Mouse (Mus musculus): ENCODE data around the gene Glrx2.
"Not testable (repeated sequence)": the region's sequence is repeated elsewhere in the genome, so short reads cannot be mapped to it uniquely, and the experiment has no call there.

Gene Glrx2

DNA sequence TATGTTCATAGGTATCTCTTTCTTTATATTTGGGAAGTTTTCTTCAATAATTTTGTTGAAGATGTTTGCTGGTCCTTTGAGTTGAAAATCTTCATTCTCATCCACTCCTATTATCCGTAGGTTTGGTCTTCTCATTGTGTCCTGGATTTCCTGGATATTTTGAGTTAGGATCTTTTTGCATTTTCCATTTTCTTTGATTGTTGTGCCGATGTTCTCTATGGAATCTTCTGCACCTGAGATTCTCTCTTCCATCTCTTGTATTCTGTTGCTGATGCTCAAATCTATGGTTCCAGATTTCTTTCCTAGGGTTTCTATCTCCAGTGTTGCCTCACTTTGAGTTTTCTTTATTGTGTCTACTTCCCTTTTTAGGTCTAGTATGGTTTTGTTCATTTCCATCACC lies at the start of gene Glrx2:
Gene Glrx2 (plus strand): TSS at position 301 of the 400 bp plus-strand sequence.
- not testable (repeated sequence) for DNase-seq (ENCODE audit: low spot score)

DNA sequence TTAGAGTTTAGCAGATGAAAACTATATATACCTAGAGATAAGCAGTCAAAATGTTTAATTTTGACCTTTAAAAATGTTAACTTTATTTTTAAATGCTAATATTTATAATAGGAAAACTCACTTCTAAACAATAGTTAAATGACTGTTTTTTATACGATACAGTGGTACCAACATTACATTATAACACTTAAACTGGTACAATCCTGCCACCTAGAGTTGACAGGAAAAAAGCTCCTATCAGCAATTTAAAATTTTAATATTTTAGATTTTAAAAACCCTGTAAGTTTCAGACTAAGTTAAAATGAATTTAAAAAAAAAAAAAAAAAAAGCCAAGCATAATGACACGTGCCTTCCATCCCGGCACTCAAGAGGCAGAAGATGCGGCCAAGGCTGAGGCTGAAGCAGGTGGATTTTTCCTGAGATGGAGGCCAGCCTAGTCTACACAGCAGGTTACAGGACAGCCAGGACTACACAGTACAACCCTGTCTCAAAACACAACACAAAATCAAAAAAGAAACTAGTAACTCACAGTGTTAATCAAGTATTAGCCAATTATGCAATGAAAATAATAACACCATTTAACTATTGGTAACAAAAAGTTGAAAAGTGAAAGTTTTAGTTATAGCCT lies 40.3 kb upstream of the Glrx2 start:
- DNase-seq (ENCODE audit: low spot score) = no peak

DNA sequence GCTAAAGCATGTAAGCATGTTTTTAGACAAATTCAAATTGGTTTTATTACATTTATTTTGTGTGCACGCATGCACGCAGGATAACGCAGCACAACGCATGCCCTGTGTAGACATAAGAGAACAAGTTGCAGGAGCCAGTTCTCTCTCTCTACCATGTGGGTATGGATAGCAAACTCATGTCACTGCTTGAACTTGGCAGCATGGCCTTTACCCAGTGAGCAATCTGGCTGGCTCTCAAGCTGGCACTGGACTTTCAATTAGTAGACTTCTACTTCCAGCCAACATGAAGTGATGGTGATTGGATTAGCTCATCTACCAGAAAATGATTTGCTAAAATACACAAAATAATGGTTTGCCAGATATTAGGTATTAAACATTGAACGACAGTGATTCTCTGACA lies 35.0 kb upstream of the Glrx2 start:
- DNase-seq (ENCODE audit: low spot score) = no peak

DNA sequence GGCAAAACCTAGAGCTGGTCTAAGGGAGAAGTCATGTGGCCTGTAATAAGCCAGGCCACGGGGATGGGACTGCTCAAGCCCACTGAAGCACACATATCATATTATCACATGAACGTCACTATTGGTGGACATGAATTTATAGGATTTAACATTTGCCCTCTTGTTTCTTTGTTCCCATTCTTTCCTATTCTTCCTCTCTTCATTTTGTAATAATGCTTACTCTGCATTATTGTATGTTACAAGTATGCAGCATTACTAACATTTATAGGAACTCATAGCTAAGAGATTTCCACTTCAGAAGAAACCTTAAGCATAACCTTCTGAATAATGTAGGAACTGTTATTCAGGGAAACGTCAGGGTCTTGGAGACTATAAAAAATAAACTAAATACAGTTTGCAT lies 31.3 kb upstream of the Glrx2 start:
- no peak for DNase-seq (ENCODE audit: low spot score)

DNA sequence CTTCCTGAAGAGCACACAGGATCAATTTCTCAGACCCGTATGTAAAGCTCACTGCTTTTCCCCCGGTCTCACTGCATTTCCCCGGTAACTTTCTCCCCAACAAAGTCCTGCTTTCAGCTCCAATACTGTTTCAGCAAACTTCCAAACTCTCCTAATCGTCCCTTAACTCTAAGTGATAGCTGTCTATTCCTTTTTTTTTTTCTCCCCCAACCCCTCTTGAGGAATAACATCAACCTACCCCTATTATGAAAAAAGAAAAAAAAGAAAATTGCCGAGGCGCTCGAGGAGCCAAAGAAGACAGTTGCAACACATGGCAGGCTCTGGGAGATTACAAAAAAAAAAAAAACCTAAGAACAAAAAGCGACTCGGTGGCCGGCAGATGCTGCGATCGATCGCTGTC lies 14.4 kb upstream of the Glrx2 start:
- no peak for DNase-seq (ENCODE audit: low spot score)

DNA sequence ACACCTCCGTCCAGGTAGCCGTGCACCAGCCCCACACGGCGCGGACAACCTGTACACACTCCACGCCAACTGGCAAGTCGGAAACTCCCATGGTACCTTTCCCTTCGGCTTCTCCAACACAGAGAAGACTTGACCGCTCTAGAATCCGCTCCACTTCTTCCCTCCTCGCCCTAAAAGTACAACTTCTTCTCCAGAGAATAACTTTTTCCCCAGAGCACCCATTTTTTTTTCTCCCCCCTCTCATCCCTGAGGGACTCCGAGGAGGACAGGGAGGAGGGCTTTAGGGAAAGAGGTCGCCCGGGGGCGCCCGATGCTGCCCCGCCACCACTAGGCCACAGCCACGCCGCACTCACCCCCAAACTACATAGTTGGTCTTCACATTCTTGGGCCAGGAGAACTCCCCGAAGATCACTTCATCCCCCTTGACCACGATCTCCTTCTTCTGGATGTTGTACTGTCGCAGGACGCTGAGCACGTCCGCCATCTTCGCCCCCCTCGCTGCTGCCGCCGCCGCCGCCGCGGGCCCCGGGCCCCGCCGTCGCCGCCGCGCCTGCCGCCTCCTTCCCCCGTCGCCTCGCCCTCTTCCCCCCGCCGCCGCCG lies 13.9 kb upstream of the Glrx2 start:
- DNase-seq (ENCODE audit: low spot score) = peak; percentile 51

DNA sequence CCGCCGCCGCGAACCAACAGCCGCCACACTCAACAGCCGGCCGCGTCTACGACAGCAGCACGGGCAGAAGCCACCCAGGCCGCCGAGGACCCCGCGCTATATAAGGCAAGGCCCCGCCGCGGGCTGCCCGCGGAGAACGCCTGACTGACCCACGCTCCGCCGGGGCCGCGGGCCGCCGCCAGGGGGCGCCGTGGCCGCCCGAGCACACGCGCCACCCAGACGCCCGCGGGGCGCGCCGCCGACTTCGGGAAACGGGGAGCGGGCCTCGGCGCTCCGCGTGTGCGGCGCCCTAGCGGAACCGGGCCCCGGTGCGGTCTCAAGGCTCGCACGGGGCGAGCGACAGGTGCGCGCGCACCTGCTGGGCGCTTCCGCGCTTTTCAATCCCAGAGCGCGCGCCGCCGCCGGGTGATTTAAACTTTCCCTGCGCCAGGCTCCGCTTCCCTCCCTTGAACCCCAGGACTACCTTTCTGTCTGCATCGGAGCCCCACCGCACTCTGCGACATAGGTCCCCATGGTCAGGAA lies 13.3 kb upstream of the Glrx2 start, which contains the start of gene Cdc73:
Gene Cdc73 (minus strand): TSS at position 153 of the 522 bp plus-strand sequence.
- DNase-seq (ENCODE audit: low spot score) = peak; percentile 93

DNA sequence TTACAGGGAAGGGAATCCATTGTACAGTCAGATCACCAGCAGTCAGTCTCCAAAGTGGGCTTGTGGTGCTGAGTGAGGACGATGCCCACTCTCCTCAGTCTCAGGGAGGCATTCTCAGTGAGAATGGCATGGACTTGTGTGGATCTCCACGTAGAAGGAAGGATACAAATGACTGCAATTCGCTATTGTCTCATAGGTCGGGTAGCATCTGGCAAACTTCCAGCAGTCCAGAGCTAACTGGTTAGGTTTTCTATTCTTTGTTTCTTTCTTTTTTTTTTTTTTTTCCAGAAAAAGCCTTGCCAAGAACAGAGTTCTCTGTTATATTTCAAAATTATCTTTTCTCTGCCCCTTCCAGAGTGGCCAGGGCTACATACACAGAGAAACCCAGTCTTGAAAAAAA lies 9.1 kb upstream of the Glrx2 start:
- peak; percentile 67 for DNase-seq (ENCODE audit: low spot score)

DNA sequence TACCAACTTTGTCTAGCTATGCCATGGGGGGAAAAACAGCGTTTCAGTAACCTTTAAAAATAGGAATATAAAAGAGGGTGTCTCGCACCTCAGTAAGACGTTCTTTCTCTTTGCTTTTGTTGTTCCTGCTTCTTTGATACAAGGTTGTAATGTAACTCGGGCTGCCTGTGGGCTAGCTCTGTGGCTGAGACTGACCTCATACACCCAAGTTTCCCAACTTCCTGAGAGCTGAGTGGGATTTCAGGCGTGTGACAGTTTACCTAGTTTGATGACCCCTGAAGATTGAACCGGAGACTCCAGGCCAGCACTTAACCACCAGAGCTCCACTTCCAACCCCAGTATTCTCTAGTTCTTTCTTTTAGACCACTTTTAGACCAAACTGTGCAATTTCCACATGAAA lies 7.8 kb upstream of the Glrx2 start:
- no peak for DNase-seq (ENCODE audit: low spot score)

DNA sequence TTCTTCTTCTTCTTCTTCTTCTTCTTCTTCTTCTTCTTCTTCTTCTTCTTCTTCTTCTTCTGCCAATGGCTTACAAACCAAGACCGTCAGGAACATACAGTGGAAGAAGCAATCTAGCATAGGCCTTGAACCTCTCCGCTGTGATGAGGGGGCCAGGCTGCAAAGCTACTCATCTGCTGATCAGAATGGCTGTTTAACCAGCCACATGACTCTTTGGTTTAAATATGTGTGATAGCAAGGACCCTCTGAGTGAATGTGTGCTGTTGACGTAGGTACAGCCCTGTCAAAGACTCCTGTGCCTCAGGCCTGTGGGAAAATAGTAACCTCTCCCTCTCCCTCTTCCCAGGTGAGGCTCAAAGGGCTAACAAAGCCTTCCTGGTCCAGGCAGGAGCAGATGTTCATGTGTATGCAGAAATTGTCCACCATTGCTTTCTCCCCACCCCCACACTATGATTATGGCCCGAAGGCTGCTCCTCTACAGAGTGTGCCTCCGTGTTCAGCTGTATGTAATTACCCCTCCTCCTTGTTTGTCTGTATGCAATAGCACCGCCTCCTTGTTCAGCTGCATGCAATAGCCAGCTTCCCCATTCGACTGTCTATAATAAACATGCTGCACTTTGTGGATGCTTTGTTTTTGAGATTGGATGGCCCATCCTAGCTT lies 6.0 kb upstream of the Glrx2 start:
- no peak for DNase-seq (ENCODE audit: low spot score)

DNA sequence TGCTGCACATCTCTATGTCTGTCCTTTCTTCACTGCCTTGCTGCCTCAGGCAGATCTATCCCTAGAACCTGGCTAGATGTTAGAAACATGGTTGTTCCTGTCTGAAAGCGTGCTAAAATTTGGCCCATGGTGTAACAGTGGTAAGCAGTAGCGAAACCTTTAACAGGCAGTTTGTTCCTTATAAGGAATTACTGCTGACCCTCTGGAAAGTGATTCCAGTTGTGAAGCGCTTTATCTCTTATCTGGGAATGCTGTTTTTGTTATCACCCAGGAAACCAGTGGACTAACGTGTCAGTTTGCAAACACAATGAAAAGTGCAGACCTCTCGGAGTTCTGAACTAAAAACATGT lies 5.5 kb upstream of the Glrx2 start:
- no peak for DNase-seq (ENCODE audit: low spot score)

DNA sequence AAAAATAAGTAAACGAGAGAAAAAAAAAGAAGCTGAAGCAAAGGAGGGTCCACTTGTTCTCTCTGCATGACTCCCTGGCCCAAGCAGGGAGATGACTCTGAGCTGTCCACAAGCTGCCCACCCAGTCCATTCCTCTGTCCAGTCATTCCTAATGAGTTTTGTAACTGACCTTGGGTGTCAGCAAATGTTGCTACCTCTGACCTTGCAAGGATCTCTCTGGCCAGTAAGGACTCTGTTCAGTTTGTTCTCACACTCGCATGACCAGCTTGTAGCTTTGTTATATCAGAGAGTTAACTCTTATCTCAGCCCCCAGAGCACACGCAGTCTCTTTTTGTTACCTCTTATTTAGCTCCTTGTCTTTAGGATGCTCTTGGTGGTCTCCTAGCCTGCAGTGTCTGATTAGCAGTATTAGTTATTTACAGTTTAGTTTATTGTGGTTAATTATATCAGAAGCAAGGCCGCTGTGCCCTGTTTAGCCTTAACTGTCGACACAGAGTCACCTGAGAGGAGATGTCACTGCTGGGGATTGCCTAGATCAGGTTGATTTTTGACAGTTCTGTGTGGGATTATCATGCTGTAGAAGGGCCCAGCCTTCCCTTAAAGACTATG lies 8.4 kb downstream of the Glrx2 start:
- no peak for DNase-seq (ENCODE audit: low spot score)

DNA sequence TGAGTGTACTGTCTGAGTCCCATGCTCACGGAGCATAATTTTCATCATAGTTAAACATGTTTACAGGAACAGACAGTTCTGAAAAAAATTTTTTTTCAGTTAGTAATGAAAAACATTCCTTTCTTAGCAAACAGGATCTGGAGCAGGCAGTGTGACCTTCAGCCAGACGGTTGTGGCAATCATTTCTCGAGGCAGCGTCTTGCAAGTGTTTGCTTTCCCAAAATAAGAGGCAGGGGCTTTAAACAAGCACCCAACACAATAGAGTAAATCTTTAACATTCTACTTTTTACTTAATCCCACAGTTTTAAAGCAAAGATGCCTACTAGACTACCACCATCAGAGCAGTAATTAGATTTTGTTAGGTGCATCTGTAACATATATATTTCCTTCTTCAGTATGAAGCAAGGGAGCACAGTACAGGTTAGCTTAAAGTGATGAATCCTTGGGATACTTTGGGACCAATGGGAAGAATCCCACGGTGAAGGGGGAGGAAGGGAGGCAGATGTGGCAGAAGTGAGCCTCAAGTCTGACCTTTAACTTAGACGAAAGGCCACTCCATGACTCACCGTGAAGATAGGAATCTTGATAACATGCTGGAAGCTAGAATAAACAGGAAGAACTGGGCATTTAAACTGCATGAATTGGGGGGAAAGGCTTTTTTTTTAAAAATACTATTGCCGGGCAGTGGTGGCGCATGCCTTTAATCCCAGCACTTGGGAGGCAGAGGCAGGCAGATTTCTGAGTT lies 11.7 kb downstream of the Glrx2 start:
- DNase-seq (ENCODE audit: low spot score) = no peak

DNA sequence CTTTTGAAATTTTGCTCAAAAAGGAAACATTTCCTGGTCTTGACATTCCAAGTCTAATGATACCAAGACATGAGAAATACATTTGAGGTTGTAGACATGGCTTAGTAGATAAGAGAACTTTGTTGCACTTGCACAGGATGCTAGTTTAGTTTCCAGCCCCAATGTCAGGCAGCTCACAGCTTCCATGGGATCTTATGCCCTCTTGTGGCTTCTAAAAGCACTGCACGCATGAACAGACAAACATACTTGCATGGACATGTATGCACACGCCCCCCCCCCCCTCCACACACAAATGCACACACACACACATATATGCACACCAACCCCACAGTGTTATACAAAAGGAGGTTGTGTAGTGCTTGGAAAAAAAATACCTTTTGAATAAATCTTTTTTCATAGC lies 14.8 kb downstream of the Glrx2 start:
- DNase-seq (ENCODE audit: low spot score) = no peak

DNA sequence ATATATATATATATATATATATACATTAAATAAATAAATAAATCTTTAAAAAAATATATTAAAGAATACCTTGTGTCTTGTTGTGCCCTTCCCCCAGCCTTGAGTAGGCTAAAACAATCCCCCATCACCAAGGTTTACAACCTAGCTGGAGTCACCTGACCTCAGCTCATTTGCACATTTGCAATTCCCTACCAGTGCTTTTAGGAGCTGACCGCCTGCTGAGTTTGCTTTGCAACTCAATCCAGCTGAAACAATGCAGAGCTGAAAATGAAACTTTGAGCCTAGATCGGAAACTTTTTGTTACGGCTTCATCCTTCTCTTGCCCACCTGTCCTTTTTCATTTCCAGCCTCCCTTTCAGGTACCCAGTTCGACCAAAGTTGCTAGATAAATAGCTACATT lies 15.6 kb downstream of the Glrx2 start:
- DNase-seq (ENCODE audit: low spot score) = no peak

DNA sequence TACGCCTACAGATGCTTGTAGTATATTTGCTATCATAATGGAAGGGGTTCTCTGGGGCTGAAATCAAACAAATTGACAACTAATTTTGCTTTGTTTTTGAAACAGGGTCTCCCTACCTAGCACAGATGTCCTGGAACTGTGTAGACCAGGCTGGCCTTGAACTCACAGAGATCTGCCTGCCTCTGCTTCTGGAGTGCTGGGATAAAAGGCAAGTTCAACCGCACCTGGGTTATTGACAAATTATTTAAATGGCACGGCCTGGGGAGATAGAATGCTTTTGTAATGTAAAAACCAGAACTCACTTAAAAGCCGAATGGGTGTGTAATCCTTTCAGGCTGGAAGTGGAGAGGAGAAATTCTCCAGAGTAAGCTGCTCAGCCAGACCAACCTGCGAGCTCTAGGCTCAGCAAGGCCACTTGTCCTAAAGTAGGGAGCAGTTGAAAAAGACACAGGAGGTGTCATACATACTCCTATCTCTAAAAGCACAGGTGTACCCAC lies 17.8 kb downstream of the Glrx2 start:
- no peak for DNase-seq (ENCODE audit: low spot score)

DNA sequence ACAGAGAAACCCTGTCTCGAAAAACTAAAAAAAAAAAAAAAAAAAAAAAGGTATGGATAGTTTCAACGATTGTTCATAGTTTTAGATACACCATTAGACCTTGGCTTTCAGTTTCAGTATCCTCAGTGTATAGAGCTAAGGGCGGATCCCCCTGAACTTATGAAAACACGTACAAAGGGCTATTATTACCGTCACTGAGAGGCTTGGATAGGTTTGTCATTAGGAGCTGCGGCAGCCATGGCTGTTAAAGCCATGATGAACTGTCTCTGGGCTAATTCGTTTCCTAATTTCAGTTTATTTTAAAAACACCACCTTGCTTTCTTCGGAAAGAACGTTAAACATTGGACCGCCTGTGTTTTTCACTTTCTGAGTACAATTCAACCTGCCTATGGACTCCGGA lies 22.7 kb downstream of the Glrx2 start:
- no peak for DNase-seq (ENCODE audit: low spot score)

DNA sequence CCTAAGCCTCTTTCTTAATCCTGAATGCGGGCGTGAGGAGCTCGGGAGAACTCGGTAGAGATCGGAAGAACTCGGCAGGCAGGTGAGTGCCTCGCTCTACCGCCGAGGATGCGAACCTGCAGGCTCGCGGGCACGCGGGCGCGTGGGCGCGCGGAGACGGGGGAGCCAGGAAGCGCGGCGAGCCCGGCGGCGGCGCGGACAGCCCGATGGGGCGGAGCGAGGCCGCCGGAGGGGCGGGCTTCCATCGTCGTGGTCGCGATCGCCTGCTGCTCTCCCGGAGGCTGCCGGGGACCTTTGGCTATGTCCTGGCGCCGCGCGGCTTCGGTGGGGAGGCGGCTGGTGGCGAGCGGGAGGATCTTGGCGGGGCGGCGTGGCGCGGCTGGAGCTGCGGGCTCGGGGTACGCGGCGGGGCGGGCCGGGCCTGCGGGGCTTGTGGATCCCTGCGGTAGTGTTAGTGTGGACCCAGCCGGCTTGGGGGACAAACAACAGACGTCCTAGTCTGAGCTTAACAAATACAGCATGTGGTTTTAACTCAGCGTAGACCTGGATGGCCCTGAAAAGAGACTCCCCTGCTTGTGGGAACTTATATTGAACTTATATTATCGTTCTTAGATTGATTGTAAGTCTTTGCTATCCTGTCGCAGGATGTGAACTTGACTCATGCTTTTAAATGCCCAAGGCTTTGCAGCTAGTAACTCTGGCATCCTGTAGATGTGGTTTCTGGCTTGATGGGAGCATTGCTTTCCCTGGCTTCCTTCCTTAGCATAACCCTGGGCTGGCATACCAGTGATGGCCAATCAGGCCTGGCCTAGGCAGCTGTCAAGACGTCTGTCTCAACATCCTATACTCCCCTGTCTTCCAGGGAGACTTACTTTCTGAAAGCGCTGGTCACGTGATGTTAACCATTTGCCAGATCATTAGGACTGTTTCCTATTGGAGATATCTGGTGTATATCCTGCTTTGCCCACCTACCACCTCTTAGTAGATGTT lies 23.5 kb downstream of the Glrx2 start:
- DNase-seq (ENCODE audit: low spot score) = peak; percentile 88

DNA sequence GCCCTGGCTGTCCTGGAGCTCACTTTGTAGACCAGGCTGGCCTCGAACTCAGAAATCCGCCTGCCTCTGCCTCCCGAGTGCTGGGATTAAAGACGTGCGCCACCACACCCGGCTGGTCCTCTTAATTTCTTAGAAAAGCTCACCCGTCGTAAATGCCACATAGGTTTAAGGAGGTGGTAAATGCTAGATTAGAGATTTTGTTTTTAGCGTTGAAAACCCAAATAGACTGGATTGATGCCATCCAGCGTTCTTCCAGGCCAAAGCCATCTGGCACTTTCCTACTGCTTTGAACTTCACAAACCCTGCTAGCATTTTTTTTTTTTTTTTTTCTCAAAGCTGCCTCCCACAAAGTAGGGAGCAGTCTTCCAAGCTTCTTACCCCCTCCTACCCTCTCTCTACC lies 24.4 kb downstream of the Glrx2 start:
- no peak for DNase-seq (ENCODE audit: low spot score)

DNA sequence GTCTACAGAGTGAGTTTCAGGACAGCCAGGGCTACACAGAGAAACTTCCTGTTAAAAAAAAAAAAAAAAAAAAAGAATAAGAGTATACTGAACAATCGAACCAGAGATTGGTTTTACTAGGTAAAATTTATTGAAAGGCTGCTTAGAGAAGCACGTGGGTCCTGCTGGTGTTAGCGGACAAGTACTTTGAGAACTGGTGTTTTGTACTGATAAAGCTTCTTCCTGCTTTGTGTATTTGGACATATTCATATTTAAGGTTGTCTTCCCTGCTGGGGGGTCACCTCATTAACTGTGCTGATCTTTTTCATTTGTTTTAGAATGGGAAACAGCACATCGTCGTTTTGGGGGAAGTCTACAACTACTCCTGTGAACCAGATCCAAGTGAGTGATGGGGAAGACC lies 25.2 kb downstream of the Glrx2 start:
- DNase-seq (ENCODE audit: low spot score) = no peak

DNA sequence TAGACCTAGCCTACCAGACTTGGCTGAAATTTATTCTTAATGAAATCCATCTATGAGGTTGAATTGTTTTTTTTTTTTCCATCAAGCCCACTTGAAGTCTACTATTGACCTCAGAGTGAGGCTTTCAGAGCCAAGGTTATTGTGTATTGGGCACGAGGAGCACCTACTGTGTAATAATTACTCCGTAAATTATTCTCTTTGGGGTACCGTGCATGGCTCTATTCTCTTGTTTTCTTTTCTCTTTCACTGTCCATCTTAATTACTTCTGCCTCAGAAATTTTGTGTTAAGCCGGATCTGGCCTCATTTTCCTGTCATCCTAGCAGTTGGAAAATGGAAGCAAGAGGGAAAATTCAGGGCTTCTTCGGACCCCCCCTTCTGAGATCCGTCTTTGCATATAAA lies 26.0 kb downstream of the Glrx2 start:
- DNase-seq (ENCODE audit: low spot score) = no peak
